In genomic region chr8:89571816-89572215, GRCm38 (mm10) we compare ENCODE assay signal across 8 mouse cellular contexts.
DNase-seq lines count a peak whose midpoint lies in the region; ATAC-seq and TF ChIP-seq lines count a peak whose summit lies in the region.

No protein-coding gene starts in this region.

- H3K36me3 ChIP-seq in C2C12 (ENCODE audit: control insufficient read depth, insufficient read depth), result no peaks in the 10 kb centered on the region
- H3K36me3 ChIP-seq in forebrain, embryonic 10.5 days (replicated peaks), result no peaks in the 10 kb centered on the region
- no peaks in the 10 kb centered on the region for H3K36me3 ChIP-seq in liver, embryonic 14.5 days (replicated peaks; ENCODE audit: control insufficient read depth, insufficient read depth, low read depth)

- H3K9ac ChIP-seq in liver, embryonic 14.5 days (replicated peaks), result no peak overlapping the region

- 2% methylated on average over 13 of the region's 13 CpGs for WGBS in forebrain, embryonic 10.5 days
- 7% methylated on average over 13 of the region's 13 CpGs for WGBS in large intestine, adult 2 months
- WGBS in liver, embryonic 14.5 days (ENCODE audit: insufficient replicate concordance), result 5% methylated on average over 13 of the region's 13 CpGs

- TF ChIP-seq CTCF in C2C12 (IDR thresholded peaks at IDR 0.05; ENCODE audit: control insufficient read depth, insufficient read depth, insufficient read length), result peak; percentile 68
- peak; percentile 86 for TF ChIP-seq CTCF in liver, embryonic 14.5 days (IDR thresholded peaks at IDR 0.05; ENCODE audit: low read depth)

- H3K79me2 ChIP-seq in C2C12 (ENCODE audit: control insufficient read depth, insufficient read depth), result no peaks in the 10 kb centered on the region

- H3K4me2 ChIP-seq in liver, embryonic 14.5 days (ENCODE audit: low read depth), result no peak overlapping the region

- peak; percentile 52; the same call in 1 of the 2 replicates for ATAC-seq in liver, embryonic 14.5 days (ENCODE audit: insufficient read depth)

- no peak for TF ChIP-seq EP300 in liver, embryonic 14.5 days (IDR thresholded peaks at IDR 0.05; ENCODE audit: low read depth)

- peak; percentile 50 to 51 for DNase-seq in adrenal gland, postnatal 4 days (ENCODE audit: low spot score in 2 of 2)
- peak; percentile 85 for DNase-seq in forebrain, embryonic 10.5 days (ENCODE audit: extremely low spot score, low spot score)
- DNase-seq in heart, postnatal 36 days, result peak; percentile 43 to 73
- peak; percentile 24 for DNase-seq in large intestine, adult 2 months (ENCODE audit: low read depth, low spot score)
- DNase-seq in liver, embryonic 14.5 days (ENCODE audit: low read depth in 3 of 3, low spot score in 3 of 3), result peak; percentile 6 to 23 (median 7)
- peak; percentile 66 for DNase-seq in ovary, postnatal 10 days (ENCODE audit: low spot score)
- peak; percentile 19 for DNase-seq in urinary bladder, postnatal 10 days (ENCODE audit: low spot score)

- H3K27me3 ChIP-seq in C2C12 (ENCODE audit: control insufficient read depth, insufficient read depth, insufficient read length), result no peaks in the 10 kb centered on the region
- H3K27me3 ChIP-seq in forebrain, embryonic 10.5 days (ENCODE audit: poor library complexity, severe bottlenecking), result peaks cover 30% of the 10 kb centered on the region
- H3K27me3 ChIP-seq in liver, embryonic 14.5 days (ENCODE audit: control insufficient read depth, insufficient read depth, low read length), result no peaks in the 10 kb centered on the region; the same call in 1 of the 2 replicates

- H3K9me3 ChIP-seq in forebrain, embryonic 10.5 days, result no peaks in the 10 kb centered on the region
- H3K9me3 ChIP-seq in liver, embryonic 14.5 days (ENCODE audit: control insufficient read depth, low read length), result no peaks in the 10 kb centered on the region

- H3ac ChIP-seq in C2C12 (ENCODE audit: control insufficient read depth, insufficient read length, low read depth), result no peak overlapping the region

- peaks cover 55% of the 10 kb centered on the region for H3K4me1 ChIP-seq in forebrain, embryonic 10.5 days
- H3K4me1 ChIP-seq in liver, embryonic 14.5 days (replicated peaks; ENCODE audit: control insufficient read depth in 2 of 2, insufficient read depth in 2 of 2, low read length in 1 of 2), result no peaks in the 10 kb centered on the region

- no peak overlapping the region for H3K4me3 ChIP-seq in C2C12 (ENCODE audit: insufficient read depth, poor library complexity, severe bottlenecking)
- no peak overlapping the region for H3K4me3 ChIP-seq in forebrain, embryonic 10.5 days
- H3K4me3 ChIP-seq in liver, embryonic 14.5 days (ENCODE audit: insufficient read depth in 1 of 2, low read depth in 2 of 2, low read length in 2 of 2), result no peak overlapping the region

- no peaks in the 10 kb centered on the region for H3K79me3 ChIP-seq in C2C12 (ENCODE audit: low read depth)

- intact Hi-C loops in heart, postnatal 36 days (cut with DNase I), result loop anchor here (10.0 kb wide), 1 partner anchor 627 kb away; no protein-coding TSS in a partner anchor

- peak overlapping the region; percentile 44; the same call in 1 of the 2 replicates for H3K27ac ChIP-seq in forebrain, embryonic 10.5 days
- H3K27ac ChIP-seq in liver, embryonic 14.5 days, result no peak overlapping the region

TF ChIP-seq in C2C12, 6 proteins besides CTCF, POLR2A, EP300 and RAD21:
- TF ChIP-seq USF1 (IDR thresholded peaks at IDR 0.05; ENCODE audit: low read depth) (no peak), MAX (IDR thresholded peaks at IDR 0.05) (no peak), FOSL1 (IDR thresholded peaks at IDR 0.05; ENCODE audit: insufficient read depth, low read length, poor library complexity, severe bottlenecking) (no peak), CEBPB (IDR thresholded peaks at IDR 0.05; ENCODE audit: low read depth) (no peak), MYOG (IDR thresholded peaks at IDR 0.05; ENCODE audit: control insufficient read depth, extremely low read depth, insufficient read length) (no peak), MYOD1 (IDR thresholded peaks at IDR 0.05; ENCODE audit: control insufficient read depth, insufficient read length, low read depth) (no peak)
TF ChIP-seq in C2C12: peak in this region for 0.

Comparison
In these comparisons a context has a peak if more than half of its experiments do, and no peak if none do; other contexts are left out.
1. DNase-seq: peak in every context shown above with its lines; median percentile 85 in forebrain, embryonic 10.5 days; 66 in ovary, postnatal 10 days; 58 in heart, postnatal 36 days; 50 in adrenal gland, postnatal 4 days; 24 in large intestine, adult 2 months; 19 in urinary bladder, postnatal 10 days; 7 in liver, embryonic 14.5 days.